Mouse (Mus musculus) central nervous system, embryonic 14 days (tissue): ENCODE data around the gene Strada. TPM values are rescaled to one million over a fixed set of nuclear protein-coding genes. Genes with fewer than 3 reads are reported as not detected.

ENCODE experiments used
- polyA plus RNA-seq: library from polyadenylated mRNA; depleted of rRNA; stranded (reverse); fragments of >200 nt; gene quantifications from 2 replicates; pipeline ENCODE4 v1.2.3, GENCODE M21; 2012; rRNA removed

Gene Strada
- polyA plus RNA-seq: 51.7 and 54.4 TPM in 2 replicates

DNA sequence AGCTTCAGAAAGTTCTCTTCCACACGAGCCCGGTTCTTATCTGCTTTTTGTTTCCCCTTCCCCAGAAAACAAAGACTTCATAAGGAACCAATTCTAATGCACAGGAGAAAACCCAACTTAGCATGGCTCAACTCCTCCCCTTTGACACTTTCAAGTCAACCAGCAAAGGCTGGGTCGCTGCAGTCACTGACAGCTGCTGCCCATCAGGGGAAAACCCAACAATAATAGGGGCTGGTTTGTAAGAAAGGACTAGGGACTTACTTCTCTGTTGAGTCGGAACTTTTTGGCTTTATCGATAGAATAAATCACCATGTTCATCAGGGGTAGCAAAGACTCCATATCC is at the start of gene Strada:
Gene Strada (minus strand): TSS at position 46 of the 343 bp plus-strand sequence.

GRCm38 (mm10) chr11:106216730-106217490 is 14.9 kb upstream of the Strada start, which contains the start of gene Ddx42:
Gene Ddx42, plus strand, starts transcription at chr11:106216926.

GRCm38 (mm10) chr11:106215927-106216729 is 14.2 kb upstream of the Strada start, which contains the start of gene Ccdc47:
Gene Ccdc47, minus strand, starts transcription at chr11:106216344.

DNA sequence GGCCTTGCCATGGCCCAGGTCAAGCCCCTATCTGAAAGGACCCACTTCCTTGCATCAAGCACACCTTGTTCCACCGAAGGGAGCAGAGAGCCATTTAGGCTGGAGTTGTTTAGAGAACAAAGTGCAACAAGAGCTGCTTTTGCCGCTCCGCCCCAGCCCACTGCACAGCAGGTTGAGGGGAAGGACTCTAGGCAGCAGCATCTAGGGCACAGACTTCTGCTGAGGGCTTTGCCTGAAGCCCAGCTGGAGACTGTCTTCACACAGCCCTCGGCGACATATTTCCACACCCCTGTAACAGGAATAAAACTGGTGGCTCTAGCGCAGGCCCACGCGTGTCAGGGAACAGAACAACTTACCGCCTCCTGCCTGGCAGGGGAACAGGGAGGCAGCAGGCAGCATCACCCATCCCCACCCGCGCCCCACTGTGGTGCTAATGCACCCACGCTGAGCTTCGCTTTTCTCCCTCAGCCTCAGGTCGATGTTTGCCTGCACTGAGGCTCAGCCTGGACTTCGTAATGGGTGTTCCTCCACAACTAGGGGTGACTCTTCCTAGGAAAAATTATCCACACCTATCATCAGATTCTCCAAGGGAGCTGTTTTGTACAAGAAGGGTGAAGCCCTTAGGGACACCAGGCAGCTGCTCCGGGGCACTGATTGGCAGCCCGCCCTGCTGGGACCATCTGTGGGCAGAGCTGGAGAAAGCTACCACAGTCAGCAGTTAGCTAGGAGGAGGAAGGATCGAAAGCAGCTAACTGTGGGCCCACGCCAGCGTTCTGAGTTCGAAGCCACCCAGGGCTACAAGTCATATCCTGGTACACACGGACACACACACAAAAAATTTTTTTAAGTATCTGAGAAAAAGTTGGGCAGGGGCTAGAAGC is 40.9 kb downstream of the Strada start, which contains the start of the genes Gm10840 and Limd2:
Gene Gm10840 (plus strand): TSS at position 10 of the 881 bp plus-strand sequence.
Gene Limd2 (minus strand): TSS at position 20 of the 881 bp plus-strand sequence.

Other genes starting within 250 kb of the Strada start
- gene Cyb561, start 248.8 kb downstream of the Strada start, polyA plus RNA-seq: 22.1 and 29.5 TPM in 2 replicates
- 4.8 and 4.9 TPM in 2 replicates for gene Ace, start 234.2 kb downstream of the Strada start, polyA plus RNA-seq
- gene Ace3, start 207.5 kb downstream of the Strada start, polyA plus RNA-seq: not detected in 2 replicates
- gene Kcnh6, start 194.0 kb downstream of the Strada start, polyA plus RNA-seq: 1.2 and 2.2 TPM in 2 replicates
- 119 and 125 TPM in 2 replicates for gene Dcaf7, start 165.3 kb downstream of the Strada start, polyA plus RNA-seq
- gene Taco1, start 136.1 kb downstream of the Strada start, polyA plus RNA-seq: 13.0 and 14.4 TPM in 2 replicates
- 32.4 and 34.3 TPM in 2 replicates for gene Map3k3, start 117.6 kb downstream of the Strada start, polyA plus RNA-seq
- 0.34 TPM in 1 of 2 replicates, not detected in the other for gene Gm10840, start 41.3 kb downstream of the Strada start, polyA plus RNA-seq
- gene Limd2, start 41.3 kb downstream of the Strada start, polyA plus RNA-seq: 117 and 125 TPM in 2 replicates
- gene Ccdc47, start 14.2 kb upstream of the Strada start, polyA plus RNA-seq: 56.5 and 57.1 TPM in 2 replicates
- gene Ddx42, start 14.8 kb upstream of the Strada start, polyA plus RNA-seq: 64.0 and 68.3 TPM in 2 replicates
- gene Ftsj3, start 53.9 kb upstream of the Strada start, polyA plus RNA-seq: 41.8 and 42.3 TPM in 2 replicates
- gene Psmc5, start 54.0 kb upstream of the Strada start, polyA plus RNA-seq: 211 and 214 TPM in 2 replicates
- gene Smarcd2, start 70.8 kb upstream of the Strada start, polyA plus RNA-seq: 41.7 and 56.1 TPM in 2 replicates
- gene Tcam1, start 74.5 kb upstream of the Strada start, polyA plus RNA-seq: 0.20 and 0.29 TPM in 2 replicates
- gene Gh, start 99.7 kb upstream of the Strada start, polyA plus RNA-seq: not detected in 2 replicates
- 0.65 and 1.0 TPM in 2 replicates for gene Cd79b, start 112.6 kb upstream of the Strada start, polyA plus RNA-seq
- 0.02 and 0.36 TPM in 2 replicates for gene Scn4a, start 151.1 kb upstream of the Strada start, polyA plus RNA-seq
- 0.09 and 0.10 TPM in 2 replicates for gene Prr29, start 163.3 kb upstream of the Strada start, polyA plus RNA-seq
- 10.4 and 15.2 TPM in 2 replicates for gene Icam2, start 185.9 kb upstream of the Strada start, polyA plus RNA-seq